Mouse (Mus musculus) lung, postnatal 0 days (tissue): Measurements from ENCODE around the gene Dynlt1f. TPM values are rescaled to one million over a fixed set of nuclear protein-coding genes. Genes with fewer than 3 reads are reported as not detected.
"Not testable (repeated sequence)": the region's sequence is repeated elsewhere in the genome, so short reads cannot be mapped to it uniquely, and the experiment has no call there.

Experiments used
- ATAC-seq: fragments of 200-750 bp; cut with Nextera tagmentation; 2 replicates; pipeline ENCODE4 v1.8.0; 2017; ENCODE audit warnings: moderate library complexity
- DNase-seq: peaks from one replicate; pipeline ENCODE4 v3.0.0-alpha.2; 2016; ENCODE audit warnings: low spot score
- H3K27ac ChIP-seq: fragments of 300-500 bp; sonication (generic); 2 replicates; pipeline ENCODE4 v1.5.1; 2014; ENCODE audit warnings: antibody characterized with exemption, mild to moderate bottlenecking, low read length, mixed read lengths
- H3K27me3 ChIP-seq: fragments of 300-500 bp; sonication (generic); replicated peaks from 2 replicates; pipeline ENCODE4 v1.6.1; 2014; ENCODE audit warnings: low read length, mixed read lengths; ENCODE audit not compliant: insufficient read depth
- H3K36me3 ChIP-seq: fragments of 300-500 bp; sonication (generic); 2 replicates; pipeline ENCODE4 v1.6.1; 2014; ENCODE audit warnings: low read length, mixed read lengths; ENCODE audit not compliant: insufficient read depth
- H3K4me1 ChIP-seq: fragments of 300-500 bp; sonication (generic); 2 replicates; pipeline ENCODE4 v1.6.1; 2014; ENCODE audit warnings: antibody characterized with exemption, low read depth, low read length, mixed read lengths; ENCODE audit not compliant: insufficient read depth
- H3K4me2 ChIP-seq: fragments of 300-500 bp; sonication (generic); replicated peaks from 2 replicates; pipeline ENCODE4 v1.6.1; 2014; ENCODE audit warnings: low read depth, mild to moderate bottlenecking, low read length, moderate library complexity, mixed read lengths
- H3K4me3 ChIP-seq: fragments of 300-500 bp; sonication (generic); 2 replicates; pipeline ENCODE4 v1.5.1; 2014; ENCODE audit warnings: low read depth, low read length
- H3K9ac ChIP-seq: fragments of 300-500 bp; sonication (generic); replicated peaks from 2 replicates; pipeline ENCODE4 v1.6.1; 2014; ENCODE audit warnings: low read depth, mild to moderate bottlenecking
- H3K9me3 ChIP-seq: fragments of 300-500 bp; sonication (generic); 2 replicates; pipeline ENCODE4 v1.6.1; 2016; ENCODE audit warnings: low read length, mixed read lengths
- WGBS: fragments of 180-500 bp; shearing (Covaris S2); extraction: QIAGEN DNeasy Blood & Tissue Kit; methylation state at CpG from one replicate; pipeline ENCODE4 v1.1.7; 2014; 5-methylcytosine and 5-hydroxymethylcytosine counted together
- polyA plus RNA-seq: library from polyadenylated mRNA; unstranded; fragments of >200 nt; fragmentation: Nextera tagmentation; extraction: Ambion mirVana; gene quantifications from 2 replicates; pipeline ENCODE4 v1.2.1, GENCODE M21; 2015

The Dynlt1f gene
- polyA plus RNA-seq, 1 experiment from 2014 or later: 185 TPM

- H3K4me3 ChIP-seq, ATAC-seq, H3K4me2 ChIP-seq, H3K9me3 ChIP-seq, H3K9ac ChIP-seq, H3K27ac ChIP-seq, H3K4me1 ChIP-seq, H3K27me3 ChIP-seq, H3K36me3 ChIP-seq: not testable (repeated sequence)
- 80% methylated on average over 5 of the region's 8 CpGs for WGBS
- DNase-seq: peak; percentile 4
These were observed 55.3 kb downstream of the Dynlt1f start for GRCm38 (mm10) chr17:6600216-6600911.

- not testable (repeated sequence) for H3K4me3 ChIP-seq, H3K9me3 ChIP-seq, H3K9ac ChIP-seq, H3K27ac ChIP-seq, DNase-seq, H3K4me2 ChIP-seq, H3K27me3 ChIP-seq, H3K4me1 ChIP-seq, H3K36me3 ChIP-seq, ATAC-seq
- WGBS: 87% methylated on average over 7 of the region's 7 CpGs
These were observed 57.3 kb downstream of the Dynlt1f start for GRCm38 (mm10) chr17:6598356-6598755.

Other genes with a start within 250 kb of the Dynlt1f start
- gene Dynlt1b, start 225.8 kb downstream of the Dynlt1f start, polyA plus RNA-seq: 537 and 571 TPM in 2 replicates
- gene Dynlt1c, start 54.2 kb downstream of the Dynlt1f start, polyA plus RNA-seq: 29.1 and 30.1 TPM in 2 replicates
- 0.40 and 0.67 TPM in 2 replicates for gene Sytl3, start 3.2 kb upstream of the Dynlt1f start, polyA plus RNA-seq
- gene Ezr, start 126.9 kb upstream of the Dynlt1f start, polyA plus RNA-seq: 275 and 288 TPM in 2 replicates